Mouse (Mus musculus): ENCODE data around the gene Hmgb3. TPM values are rescaled to one million over a fixed set of nuclear protein-coding genes. Genes with fewer than 3 reads are reported as not detected.

Gene Hmgb3
- polyA plus RNA-seq (2014; fragmentation: Illumina TruSeq; extraction: RNeasy Lipid Tissue Mini Kit (QIAGEN cat#74804); ENCODE audit: low read depth, low replicate concordance) = 82.0 TPM

DNA sequence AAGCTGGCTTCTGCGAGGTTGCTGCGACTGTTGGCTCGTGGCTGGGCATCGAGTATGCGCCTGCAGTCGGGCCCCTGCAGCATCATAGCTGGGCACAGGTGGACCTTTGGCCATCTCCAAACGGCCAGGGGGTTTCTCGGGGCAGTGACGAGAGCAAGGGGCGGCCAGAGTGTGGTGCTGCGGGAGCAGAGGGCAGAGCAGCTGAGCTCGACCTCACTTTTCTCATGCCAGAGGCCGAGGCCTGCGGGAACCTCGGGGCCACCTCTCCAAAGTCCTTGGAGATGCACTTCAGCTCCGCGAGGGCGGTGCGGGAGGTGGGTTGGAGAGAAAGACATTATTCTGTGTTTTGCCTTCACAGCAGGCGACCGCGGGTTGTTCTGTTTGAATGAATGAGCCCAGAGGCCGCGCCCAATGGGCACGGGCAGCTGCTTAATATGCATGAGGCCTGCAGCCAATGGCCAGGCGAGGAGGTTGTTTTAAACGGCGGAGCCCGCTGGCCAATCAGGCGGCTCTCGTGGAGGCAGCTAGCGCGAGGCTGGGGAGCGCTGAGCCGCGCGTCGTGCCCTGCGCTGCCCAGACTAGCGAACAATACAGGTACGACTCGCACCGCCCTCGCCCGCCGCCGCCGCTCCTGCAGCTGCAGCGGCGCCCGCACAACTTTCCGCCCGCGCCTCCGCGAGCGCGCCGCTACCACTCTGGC, at the start of gene Hmgb3:
TSS of gene Hmgb3 (plus strand) at position 504 of the 700 bp plus-strand sequence.

Other genes starting within 250 kb of the Hmgb3 start
- 28.9 TPM for gene Mtmr1, start 191.2 kb upstream of the Hmgb3 start, polyA plus RNA-seq (2014; fragmentation: Illumina TruSeq; extraction: RNeasy Lipid Tissue Mini Kit (QIAGEN cat#74804); ENCODE audit: low read depth, low replicate concordance)
- 74.5 TPM for gene Cd99l2, start 63.1 kb upstream of the Hmgb3 start, polyA plus RNA-seq (2014; fragmentation: Illumina TruSeq; extraction: RNeasy Lipid Tissue Mini Kit (QIAGEN cat#74804); ENCODE audit: low read depth, low replicate concordance)
- gene Gpr50, start 107.7 kb downstream of the Hmgb3 start, polyA plus RNA-seq (2014; fragmentation: Illumina TruSeq; extraction: RNeasy Lipid Tissue Mini Kit (QIAGEN cat#74804); ENCODE audit: low read depth, low replicate concordance) = not detected